Mouse (Mus musculus): ENCODE results near the gene Inca1.
A peak's percentile ranks its signal among the peaks of the same experiment; 100 is the strongest.

The Inca1 gene

DNA sequence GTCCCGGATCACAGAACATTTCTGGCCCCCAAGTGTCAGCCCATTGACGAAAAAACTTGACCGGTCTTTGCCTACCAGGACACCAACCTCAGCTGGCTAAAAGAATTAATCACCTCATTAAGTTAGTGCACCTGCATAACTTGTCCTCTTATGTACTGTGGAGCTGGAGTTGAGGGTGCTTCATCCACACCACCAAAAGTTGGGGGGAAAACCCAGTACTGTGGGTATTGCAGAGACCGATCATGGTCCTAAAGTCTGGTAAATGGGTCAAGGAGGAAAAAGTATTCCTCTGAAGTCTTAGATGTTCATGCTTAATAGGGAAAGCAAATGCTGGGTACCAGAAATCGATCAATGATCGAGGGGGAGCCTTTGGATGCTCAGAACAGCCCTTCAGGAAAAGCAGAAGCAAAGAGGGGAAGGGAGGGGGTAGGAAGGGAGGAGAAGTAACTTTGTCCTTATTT is 47.0 kb downstream of the Inca1 start:
- DNase-seq (ENCODE audit: low spot score): no peak

DNA sequence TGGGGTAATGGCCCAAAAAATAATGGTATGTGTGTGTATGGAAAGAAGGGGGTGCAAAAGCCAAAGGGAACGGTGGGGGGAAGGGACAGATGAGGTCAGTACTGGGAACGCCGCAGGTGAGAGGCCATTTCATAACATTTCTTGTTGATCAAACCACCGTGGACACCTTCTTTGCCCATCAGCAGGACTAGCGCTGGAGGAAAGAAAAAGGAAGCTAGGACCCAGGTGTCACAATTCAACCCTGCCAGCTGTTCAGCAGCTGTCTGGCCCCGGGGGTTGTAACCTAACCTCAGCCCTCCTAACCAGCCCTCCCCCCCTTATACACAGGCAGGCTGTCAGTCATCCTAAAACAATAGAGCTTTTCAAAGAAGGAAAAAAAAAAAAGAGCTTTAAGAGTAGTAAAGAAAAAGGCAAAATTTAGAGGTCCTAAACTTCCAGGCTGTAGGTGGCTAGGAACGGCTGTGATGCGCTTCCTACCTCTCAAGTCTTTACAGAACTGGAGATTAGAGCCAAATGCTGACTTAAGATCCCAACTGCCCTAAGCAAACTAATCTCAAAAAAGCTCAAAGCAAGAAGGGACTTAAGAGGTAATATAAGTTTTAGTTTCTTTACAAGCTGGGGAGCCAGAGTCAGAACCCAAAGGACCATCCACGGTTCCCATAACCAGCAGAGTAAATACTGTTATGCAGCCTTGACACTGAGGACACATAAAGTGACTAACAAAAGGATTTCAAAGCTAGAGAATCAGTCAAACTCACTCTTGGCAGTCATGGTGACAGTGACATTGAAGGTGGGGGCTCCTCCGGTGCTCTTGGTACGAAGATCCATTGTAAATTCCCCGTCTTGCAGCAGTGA is 47.7 kb downstream of the Inca1 start:
- no peak for DNase-seq (ENCODE audit: low spot score)

DNA sequence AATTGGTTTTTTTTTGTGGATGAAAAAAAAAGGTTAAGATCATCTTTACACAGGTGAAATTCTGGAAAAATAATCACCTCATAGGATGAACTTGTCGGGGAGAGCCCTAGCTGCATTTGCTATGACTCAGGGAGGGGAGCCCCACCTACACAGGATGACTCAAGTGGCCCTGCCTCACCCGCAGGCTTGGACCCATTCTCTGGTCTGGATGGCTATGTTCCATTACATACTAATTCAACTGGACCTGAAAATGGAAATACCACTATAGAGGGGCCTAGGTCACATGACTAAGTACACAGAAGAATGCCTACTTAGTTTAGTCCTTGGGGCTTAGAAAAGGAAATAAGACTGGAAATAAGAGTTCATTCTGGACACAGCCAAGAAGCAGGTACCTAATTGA is 48.6 kb downstream of the Inca1 start:
- DNase-seq (ENCODE audit: low spot score): no peak

DNA sequence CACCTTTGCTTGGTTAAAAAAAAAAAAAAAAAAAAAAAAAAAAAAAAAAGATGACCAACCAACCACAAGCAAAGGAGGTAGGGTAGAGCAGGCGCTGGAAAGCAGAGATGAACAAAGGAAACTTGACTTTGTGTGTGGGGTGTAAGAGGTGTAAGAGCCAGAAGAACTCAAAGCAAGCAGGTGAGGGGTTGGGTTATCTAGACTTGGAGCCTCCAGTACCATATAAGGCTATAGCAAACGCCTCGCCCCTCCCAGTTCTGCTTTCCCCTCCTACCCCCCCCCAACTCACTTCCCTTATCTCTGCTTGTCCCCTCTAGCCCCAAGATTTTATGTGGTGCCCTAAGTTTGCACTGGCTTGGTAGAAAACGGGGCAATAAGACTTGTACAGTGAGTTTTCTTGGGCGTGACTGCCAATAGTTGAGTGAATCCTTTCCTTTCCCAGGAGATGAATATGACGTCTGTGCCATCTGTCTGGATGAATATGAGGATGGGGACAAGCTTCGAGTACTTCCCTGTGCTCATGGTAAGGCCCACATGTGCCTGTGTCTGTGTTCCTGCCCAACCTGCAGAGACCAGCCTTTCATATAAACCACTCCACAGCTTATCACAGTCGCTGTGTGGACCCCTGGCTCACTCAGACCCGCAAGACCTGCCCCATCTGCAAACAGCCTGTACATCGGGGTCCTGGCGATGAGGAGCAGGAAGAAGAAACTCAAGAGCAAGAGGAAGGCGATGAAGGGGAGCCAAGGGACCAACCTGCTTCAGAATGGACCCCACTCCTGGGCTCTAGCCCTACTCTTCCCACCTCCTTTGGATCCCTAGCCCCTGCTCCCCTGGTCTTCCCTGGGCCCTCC is 49.4 kb downstream of the Inca1 start:
- DNase-seq (ENCODE audit: low spot score): no peak

DNA sequence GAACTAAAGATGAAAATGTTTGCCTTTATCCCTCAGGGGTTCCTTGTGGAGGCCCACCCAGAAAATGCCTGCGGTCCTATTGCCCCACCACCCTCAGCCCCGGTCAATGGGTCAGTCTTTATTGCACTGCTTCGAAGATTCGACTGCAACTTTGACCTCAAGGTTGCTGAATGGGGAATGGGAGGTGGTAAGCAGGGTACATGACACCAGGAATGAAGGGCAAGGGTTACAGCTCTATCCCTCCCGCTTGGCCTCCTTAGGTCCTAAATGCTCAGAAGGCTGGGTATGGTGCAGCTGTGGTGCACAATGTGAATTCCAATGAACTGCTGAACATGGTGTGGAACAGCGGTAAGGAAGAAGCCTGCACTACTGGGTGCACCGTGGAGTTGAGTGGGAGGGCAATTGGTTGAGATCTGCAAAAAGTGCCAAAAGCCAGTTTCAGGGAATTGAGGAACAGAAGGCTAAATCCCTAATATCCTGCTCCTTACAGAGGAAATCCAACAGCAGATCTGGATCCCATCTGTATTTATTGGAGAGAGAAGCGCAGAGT is 50.7 kb downstream of the Inca1 start:
- DNase-seq (ENCODE audit: low spot score): no peak

DNA sequence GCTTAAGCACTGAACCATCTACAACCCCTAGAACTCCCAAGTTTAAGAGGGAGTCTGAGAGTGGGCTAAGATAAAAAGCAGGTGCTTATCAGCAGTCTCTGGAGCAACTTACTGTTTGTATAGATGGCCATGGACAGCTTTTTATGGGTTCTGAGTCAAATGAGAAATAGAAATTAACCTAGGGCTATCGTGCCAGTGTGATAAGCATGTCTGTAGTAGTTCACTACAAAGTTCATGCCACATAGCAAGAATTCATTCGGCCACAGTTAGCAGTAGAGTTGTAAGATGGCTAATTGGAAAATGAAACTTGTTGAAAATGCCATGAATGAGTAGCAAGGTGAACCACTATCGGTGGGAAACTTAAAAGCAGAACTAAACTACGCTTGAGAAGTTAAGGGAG is 51.4 kb downstream of the Inca1 start:
- no peak for DNase-seq (ENCODE audit: low spot score)

DNA sequence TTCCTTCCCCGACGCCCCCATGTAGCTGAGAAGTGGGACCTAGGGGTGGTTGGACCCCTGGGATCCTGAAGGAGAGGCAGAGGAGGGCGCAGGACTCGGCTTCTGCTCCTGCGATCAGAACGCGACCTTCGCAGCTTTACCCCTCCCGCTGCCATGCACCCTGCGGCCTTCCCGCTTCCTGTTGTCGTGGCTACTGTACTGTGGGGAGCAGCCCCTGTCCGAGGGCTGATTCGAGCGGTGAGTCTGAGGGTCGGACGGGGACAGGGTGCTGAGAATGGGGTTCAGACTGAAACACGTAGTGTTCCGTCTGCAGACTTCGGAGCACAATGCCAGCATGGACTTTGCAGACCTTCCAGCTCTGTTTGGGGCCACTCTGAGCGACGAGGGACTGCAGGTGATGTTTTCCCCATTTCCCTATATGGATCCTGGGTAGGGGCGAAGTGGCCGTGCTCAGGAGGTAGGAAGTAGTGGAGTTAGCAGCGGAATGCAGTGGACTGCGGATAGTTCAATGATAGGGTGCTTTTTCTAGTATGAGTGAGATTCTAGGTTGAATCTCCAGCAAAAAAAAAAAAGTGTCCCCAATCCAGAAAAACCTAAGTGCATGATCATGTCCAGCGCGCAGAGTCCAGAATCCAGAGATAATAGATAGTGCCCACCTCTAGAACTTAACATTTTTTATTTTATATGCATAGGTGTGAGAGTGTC is 52.1 kb downstream of the Inca1 start:
- DNase-seq (ENCODE audit: low spot score): no peak

DNA sequence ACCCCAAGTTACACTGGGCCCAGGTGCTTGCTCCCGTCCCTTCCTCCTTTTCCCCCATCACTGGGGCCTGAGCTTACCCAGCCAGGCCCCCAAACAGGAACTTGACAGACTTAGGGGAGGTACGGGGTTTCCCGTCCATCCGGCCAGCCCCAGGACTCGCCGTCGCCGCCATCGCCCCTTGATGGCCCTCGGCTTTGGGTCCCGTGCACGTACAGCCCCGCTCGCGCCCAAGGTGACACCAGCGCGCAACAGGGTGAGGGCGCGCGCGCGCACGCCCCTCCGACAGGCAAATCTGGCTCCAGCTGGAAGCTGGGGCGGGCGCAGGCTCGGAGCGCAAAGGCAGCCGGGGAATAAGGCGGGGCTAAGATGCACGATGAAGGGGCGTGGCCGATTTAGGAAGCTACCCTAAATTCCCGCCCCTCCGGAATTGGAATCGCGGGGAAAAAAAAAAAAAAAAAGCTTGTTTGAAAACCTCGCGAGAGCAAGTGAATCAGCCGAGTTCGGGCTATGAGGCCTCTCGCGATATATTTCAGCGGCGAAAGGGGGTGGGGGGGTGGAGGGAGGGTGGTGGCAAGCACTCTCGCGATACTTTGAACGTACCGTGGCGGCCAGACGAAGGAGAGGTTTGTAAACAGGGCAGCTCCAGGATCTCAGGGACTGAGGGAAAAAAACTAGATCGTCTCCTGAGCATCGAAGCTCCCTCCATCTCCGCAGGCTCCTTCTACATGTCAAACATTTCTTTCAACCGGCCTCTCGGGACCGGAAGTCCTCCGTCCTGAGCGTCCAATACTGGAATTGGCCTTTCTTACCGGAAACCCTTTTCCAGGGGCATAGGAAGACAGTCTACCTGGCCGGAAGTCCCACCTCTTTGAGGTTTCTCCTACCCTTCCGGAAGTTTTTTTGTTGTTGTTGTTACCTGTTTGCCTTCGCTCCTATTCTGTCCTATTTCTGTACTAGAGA is 53.0 kb downstream of the Inca1 start, which contains the start of the genes Rnf167 and Slc25a11:
Gene Rnf167, plus strand, starts transcription at position 545 of the 960 bp plus-strand sequence.
Gene Slc25a11, minus strand, starts transcription at position 789 of the 960 bp plus-strand sequence.
- DNase-seq (ENCODE audit: low spot score): peak; percentile 100

DNA sequence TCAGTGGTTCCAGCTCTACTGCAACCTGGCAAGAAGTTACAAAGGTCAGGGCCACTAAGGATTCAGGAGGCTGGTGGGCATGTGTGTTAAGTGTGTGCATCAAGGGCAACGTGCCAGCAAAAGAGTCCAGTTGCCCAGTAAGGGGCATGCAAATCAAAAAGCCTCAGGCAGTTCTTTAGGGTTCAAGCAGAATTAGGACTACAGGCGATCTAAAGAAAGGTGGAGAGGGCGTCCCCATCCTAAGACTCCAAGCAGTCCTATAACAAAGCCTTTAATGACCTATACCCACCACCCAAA is 53.7 kb downstream of the Inca1 start:
- DNase-seq (ENCODE audit: low spot score): no peak

DNA sequence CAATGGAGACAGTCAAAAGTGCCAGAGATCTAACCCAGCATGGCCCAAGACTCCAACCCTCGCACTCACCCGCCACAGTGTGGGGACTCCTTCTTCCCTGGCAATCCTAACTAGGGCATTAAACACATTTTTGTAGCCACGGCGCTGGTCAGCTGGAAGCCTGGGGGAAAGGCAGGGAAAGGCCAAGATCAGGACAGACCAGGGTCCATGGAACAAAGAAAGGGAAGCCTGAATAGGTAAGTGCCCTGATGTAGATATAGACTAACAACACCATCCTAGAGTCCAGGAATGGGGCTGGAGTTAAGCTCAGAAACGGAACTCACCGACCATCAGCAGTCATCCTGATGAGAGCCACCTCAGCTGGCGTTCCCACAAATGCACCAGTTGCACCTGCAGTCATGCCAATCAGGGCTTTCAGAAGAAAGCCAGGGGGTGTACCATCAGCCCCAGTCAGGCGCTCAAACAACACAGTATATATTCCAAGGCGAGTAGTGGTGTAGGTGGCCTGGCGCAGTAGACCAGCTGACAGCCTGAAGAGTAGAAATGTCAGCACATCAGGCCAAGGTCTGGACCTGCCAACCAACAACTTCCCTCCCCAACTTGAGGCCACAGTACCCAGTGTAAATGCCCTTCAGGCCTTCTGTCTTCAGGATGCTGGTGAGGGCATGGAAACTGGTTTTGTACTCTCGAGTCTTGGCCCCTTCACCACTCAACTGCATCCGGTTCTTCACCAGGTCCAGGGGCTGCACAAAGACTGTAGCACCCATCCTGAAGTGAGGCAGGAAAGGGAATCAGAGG is 54.3 kb downstream of the Inca1 start:
- no peak for DNase-seq (ENCODE audit: low spot score)

DNA sequence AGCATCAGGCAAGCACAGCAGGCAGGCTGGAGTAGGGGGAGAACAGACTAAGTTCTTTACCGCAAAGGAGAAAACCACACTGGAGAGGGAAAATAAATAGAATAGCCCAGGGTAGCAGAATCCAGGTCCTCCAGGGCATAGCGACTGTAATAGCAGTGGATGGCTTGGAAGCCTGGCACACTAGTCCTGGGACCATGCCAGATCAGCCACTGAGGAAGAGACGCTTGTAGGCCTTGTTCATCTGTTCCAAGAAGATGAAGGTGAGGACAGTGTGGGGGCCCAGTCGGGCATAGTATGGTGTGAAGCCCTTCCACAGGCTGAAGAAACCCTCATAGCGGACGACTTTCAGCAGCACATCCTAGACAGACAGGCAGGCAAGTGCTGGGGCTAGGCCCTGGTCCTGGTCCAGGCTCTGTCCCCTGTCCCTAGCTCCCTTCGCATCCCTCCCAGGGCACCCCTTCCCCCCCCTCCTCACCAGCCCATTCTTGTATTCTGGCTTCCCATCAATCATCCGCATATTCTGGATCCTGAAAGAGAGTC is 55.3 kb downstream of the Inca1 start:
- DNase-seq (ENCODE audit: low spot score): no peak

DNA sequence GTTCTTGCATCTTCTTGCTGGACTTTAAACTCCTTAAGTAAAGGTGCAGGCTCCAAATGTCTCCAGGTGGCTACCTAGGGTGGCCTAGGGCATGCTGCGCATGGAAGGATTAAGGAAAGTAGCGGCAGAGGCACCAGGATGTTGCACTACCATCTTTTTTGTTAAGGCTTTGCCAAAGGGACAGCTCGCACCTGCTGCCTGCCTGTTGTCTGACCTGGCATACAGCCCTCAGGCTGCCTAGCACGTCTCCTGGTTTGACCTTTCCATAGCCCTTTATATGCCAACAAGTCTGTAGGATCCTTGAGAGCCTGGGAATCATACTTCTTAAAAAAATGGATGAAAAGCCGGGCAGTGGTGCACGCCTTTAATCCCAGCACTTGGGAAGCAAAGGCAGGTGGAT is 56.9 kb downstream of the Inca1 start:
- DNase-seq (ENCODE audit: low spot score): no peak

DNA sequence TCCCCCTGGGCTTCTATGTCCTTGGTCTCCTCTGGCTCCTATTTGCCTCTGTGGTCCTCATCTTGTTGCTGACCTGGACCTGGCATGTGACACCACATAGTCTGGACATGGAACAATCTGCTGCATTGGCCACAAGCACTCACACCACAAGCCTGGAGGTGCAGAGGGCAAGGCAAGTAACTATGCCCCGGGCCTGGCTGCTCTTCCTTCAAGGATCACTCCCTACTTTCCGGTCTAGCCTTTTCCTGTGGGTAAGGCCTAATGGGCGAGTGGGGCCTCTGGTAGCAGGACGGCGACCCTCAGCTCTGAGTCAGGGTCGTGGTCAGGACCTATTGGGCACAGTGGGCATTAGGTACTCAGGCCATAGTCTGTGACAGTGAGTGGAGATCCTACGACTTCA is 58.7 kb downstream of the Inca1 start:
- no peak for DNase-seq (ENCODE audit: low spot score)

DNA sequence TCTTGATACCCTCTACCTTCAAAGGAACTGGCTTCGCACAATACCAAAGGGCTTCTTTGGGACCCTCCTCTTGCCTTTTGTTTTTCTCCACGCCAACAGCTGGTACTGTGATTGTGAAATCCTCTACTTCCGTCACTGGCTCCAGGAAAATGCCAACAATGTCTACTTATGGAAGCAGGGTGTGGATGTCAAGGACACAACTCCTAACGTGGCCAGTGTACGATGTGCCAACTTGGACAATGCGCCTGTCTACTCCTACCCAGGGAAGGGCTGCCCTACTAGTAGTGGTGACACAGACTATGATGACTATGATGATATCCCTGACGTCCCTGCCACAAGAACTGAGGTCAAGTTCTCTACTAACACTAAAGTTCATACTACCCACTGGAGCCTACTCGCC is 60.0 kb downstream of the Inca1 start:
- no peak for DNase-seq (ENCODE audit: low spot score)

DNA sequence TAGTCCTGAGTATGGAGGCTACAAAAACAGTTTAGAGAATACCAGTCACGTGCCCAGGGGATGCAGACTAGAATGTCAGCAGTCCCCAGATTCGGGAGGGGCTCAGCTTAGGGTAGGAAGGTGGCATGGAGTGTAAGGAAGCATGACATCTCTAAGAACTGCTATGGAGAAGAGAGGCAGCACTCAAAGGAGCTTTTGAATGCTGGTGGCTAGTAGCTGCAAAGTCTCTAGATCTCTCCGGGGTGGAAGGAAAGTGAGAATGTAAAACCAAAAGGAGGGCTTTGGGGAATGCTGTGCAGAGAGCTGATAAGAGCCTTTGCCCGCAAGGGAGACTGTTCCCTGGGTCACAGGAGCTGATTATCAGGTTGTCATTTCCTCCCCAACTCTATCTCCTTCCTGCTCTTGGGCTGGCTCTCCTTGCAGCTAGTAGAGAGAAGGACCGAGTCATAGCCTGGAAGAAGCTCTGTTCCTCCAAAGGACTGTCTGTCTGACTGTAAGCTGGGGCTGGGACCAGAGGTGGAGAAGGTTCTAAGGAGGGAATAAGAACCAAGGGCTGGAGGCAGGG is 61.2 kb downstream of the Inca1 start, which contains the start of gene Gp1ba:
Gene Gp1ba, plus strand, starts transcription at position 409 of the 565 bp plus-strand sequence.
- DNase-seq (ENCODE audit: low spot score): no peak
